Mouse (Mus musculus): ENCODE data around the gene Abcc4.

DNA sequence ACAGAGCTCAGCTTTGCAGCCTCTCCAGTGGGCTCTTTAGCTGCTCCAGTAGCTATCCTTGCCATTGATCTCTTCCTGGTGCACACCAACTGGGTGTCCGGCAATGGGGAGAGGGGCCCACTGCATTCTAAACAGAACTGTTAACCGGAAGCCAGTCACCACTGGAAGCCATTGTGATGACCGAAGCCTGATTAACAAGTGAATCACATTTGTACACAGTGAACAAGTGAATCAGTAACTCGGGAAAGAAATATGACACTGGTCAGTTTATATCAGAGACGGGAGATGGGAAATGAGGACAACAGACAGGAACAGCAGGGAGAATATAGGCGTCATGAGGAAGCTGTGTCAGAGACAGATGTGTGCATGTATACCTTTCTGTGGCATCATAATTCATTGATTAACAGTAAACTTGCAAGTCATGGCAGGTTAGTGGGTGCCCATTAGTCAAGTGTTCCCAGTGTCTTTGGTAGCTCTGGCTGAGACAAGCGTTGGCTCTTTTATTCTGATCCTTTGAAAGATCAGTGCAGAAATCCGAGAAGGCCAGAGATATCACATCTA is 45.3 kb upstream of the Abcc4 start:
- TF ChIP-seq CTCF (IDR thresholded peaks at IDR 0.05; ENCODE audit: extremely low read depth, insufficient read depth, low read length) = no peak
- TF ChIP-seq POLR2A (IDR thresholded peaks at IDR 0.05; ENCODE audit: extremely low read depth, insufficient read depth, low read length) = no peak
